Mouse (Mus musculus): ENCODE measurements at regions not wholly inside any gene's neighbourhood (a gene's known extent, or its start where the extent isn't known, plus 50 kb on each side); places are given as distances from the start of the nearest gene placed in this dataset.
A peak's percentile ranks its signal among the peaks of the same experiment; 100 is the strongest.

DNA sequence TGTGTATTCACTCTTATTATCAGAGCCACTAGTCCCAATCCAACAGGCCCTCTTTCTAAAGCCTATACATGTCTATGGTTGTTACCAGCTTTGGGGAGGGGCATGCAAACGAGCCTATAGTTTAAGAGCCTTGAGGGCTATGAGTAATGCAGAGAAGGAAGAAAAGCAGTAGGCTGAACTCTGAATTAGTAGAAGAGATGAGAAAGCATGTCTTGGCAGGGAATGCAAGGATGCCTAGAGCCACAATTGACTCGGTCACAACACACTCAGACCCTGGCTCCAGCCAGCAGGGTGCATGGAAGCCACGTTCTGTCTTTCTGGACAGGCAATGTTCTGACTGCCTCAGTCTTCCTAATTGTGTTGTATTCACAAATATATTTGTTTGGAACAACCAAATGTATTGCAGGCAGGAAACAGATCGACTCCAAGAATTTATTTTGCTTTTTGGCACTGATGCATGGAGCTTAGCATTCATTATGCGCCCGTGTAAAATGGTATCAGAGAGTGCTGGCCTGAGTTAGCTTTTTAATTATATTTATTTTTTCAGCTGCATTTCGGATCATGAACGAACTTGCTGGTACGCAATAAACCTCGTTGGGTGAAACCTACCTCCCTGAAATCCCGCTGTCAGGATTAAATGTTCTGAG is 110.2 kb downstream of the Rybp start:
- ATAC-seq (ENCODE audit: low FRiP score) = no peak
- Histone ChIP-seq H3K27me3 (peaks cover 22% of the 10 kb centered on the region), H3K9me3 (replicated peaks) (no peaks in the 10 kb centered on the region), H3K9ac (no peak overlapping the region), H3K27ac (no peak overlapping the region), H3K4me3 (no peak overlapping the region), H3K36me3 (no peaks in the 10 kb centered on the region), H3K4me2 (replicated peaks) (no peak overlapping the region), H3K4me1 (no peaks in the 10 kb centered on the region)
- WGBS = 89% methylated on average over 11 of the region's 11 CpGs

DNA sequence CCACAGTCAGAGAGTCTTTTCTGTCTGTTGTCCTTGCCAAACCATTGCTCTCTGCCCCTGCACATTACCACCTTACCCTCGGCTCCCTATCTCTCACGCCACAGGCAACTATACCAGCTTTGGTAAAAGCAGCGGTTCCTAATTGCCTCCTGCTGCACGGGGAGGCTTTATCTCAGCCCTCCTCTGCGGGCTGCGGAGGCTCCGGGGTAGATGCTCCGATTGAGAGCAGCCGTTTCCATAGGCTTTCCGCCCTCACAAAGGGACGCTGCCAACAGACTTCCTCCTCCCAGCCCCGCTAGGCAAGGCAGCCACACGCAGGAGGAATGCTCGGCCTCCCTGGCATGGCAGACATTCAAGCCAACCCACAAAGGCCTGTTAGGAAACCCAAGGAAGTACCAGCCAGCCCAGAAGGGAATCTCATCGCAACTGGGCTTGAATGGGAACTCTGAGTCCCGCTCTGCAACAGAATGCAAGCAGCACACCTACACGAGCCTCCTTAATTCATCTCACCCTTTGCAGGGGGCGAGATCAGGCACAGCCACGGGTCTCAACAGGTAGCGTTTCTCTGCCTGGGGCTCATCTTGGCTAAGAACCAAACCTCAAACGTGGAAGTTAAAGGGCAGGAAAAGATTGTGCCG is 116.5 kb downstream of the Rybp start:
- no peak for ATAC-seq (ENCODE audit: low FRiP score)
- H3K27me3 ChIP-seq = peaks cover 50% of the 10 kb centered on the region
- H3K36me3 ChIP-seq = no peaks in the 10 kb centered on the region
- no peak overlapping the region; the same call in 1 of the 2 replicates for H3K4me3 ChIP-seq
- peaks cover 11% of the 10 kb centered on the region for H3K4me1 ChIP-seq
- peak overlapping the region; percentile 35 for H3K4me2 ChIP-seq (replicated peaks)
- no peak overlapping the region for H3K9ac ChIP-seq
- no peaks in the 10 kb centered on the region for H3K9me3 ChIP-seq (replicated peaks)
- WGBS = 6% methylated on average over 22 of the region's 22 CpGs
- H3K27ac ChIP-seq = no peak overlapping the region

GRCm38 (mm10) chr6:100167321-100167720 is 120.0 kb downstream of the Rybp start:
- peaks cover 48% of the 10 kb centered on the region for H3K27me3 ChIP-seq
- no peak for ATAC-seq (ENCODE audit: low FRiP score)
- H3K27ac ChIP-seq = no peak overlapping the region
- H3K4me1 ChIP-seq = peaks cover 31% of the 10 kb centered on the region
- H3K9me3 ChIP-seq (replicated peaks) = no peaks in the 10 kb centered on the region
- no peak overlapping the region for H3K9ac ChIP-seq
- no peak overlapping the region for H3K4me2 ChIP-seq (replicated peaks)
- H3K4me3 ChIP-seq = no peak overlapping the region
- WGBS = 52% methylated on average over 5 of the region's 5 CpGs
- H3K36me3 ChIP-seq = no peaks in the 10 kb centered on the region

DNA sequence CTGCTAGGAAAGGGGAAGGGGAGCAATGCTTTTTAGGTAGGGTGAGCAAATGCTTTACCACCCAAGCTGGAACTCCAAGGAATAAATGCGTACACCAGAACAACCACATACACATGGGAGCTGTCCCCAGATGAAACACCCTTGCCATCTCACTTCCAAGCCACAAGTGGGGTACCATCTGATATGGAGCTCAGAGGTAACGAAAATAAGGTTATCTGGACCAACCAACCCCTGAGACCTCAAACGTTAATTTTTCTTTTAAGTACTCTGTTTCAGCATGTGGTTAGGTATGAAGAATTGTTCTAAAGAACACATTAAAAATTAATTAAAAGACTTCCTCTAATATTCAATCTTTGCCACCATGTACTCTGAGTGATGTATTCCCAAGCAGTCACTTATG is 121.5 kb downstream of the Rybp start:
- Histone ChIP-seq H3K4me1 (peaks cover 28% of the 10 kb centered on the region), H3K4me2 (replicated peaks) (no peak overlapping the region), H3K4me3 (no peak overlapping the region), H3K27ac (no peak overlapping the region), H3K9ac (no peak overlapping the region), H3K9me3 (replicated peaks) (no peaks in the 10 kb centered on the region), H3K36me3 (no peaks in the 10 kb centered on the region), H3K27me3 (peaks cover 41% of the 10 kb centered on the region)
- no peak for ATAC-seq (ENCODE audit: low FRiP score)
- 92% methylated on average over 3 of the region's 3 CpGs for WGBS

DNA sequence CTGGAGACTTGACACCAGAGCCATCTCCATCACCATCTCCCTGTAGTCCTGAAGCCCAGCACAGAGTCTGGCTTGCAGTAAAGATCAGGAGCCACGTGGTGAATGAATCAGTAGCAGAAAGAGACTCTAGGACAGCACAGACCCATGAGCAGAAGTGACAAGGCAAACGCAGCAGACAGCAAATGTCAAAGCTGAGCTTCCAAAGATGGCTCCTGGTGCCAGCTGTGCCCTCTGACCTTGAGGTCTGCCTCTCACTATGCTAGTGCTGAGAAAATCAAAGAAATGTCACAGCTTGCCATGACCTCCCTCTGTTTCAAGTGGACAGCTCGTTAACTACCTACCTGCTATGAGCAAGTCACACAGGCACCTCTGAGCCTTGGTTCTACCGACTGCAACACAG is 123.1 kb downstream of the Rybp start:
- Histone ChIP-seq H3K27me3 (peaks cover 33% of the 10 kb centered on the region), H3K4me1 (peaks cover 26% of the 10 kb centered on the region), H3K36me3 (no peaks in the 10 kb centered on the region), H3K4me2 (replicated peaks) (no peak overlapping the region), H3K4me3 (no peak overlapping the region), H3K9ac (no peak overlapping the region), H3K9me3 (replicated peaks) (no peaks in the 10 kb centered on the region), H3K27ac (no peak overlapping the region)
- ATAC-seq (ENCODE audit: low FRiP score) = no peak
- 31% methylated on average over 4 of the region's 4 CpGs for WGBS

DNA sequence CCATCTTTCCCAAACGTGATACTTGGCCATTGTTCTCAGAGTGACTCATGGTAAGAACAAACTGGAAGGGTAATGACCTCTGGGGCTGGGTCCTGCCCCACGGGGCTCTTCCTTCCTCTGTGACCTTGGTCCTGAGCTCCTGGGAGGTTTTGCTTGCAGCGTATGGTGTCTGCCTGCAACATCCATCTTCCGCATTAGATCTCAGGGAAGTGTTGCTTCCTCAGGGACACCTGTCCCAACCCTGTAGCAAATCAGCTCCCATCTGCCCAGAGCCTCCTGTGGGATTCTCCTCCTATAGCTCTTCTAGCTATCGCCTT is 123.5 kb downstream of the Rybp start:
- peak overlapping the region; percentile 46 for H3K4me2 ChIP-seq (replicated peaks)
- WGBS = 39% methylated on average over 5 of the region's 5 CpGs
- H3K4me3 ChIP-seq = no peak overlapping the region
- H3K27ac ChIP-seq = peak overlapping the region; percentile 30; the same call in 1 of the 2 replicates
- peaks cover 34% of the 10 kb centered on the region for H3K27me3 ChIP-seq
- ATAC-seq (ENCODE audit: low FRiP score) = no peak
- H3K9ac ChIP-seq = no peak overlapping the region
- no peaks in the 10 kb centered on the region for H3K36me3 ChIP-seq
- H3K9me3 ChIP-seq (replicated peaks) = no peaks in the 10 kb centered on the region
- peaks cover 26% of the 10 kb centered on the region for H3K4me1 ChIP-seq

- Histone ChIP-seq H3K27ac (peak overlapping the region; percentile 30; the same call in 1 of the 2 replicates), H3K4me1 (peaks cover 26% of the 10 kb centered on the region), H3K4me2 (replicated peaks) (peak overlapping the region; percentile 46), H3K9ac (peak overlapping the region; percentile 33; the same call in 1 of the 2 replicates), H3K9me3 (replicated peaks) (no peaks in the 10 kb centered on the region), H3K4me3 (0 out of 2 replicates have a peak overlapping the region, but pooled peaks have one; percentile 11), H3K27me3 (peaks cover 35% of the 10 kb centered on the region), H3K36me3 (no peaks in the 10 kb centered on the region)
- 14% methylated on average over 17 of the region's 17 CpGs for WGBS
- ATAC-seq (ENCODE audit: low FRiP score) = peak; percentile 86
These were observed 124.1 kb downstream of the Rybp start for GRCm38 (mm10) chr6:100162961-100163813.

GRCm38 (mm10) chr6:100160670-100161069 is 126.6 kb downstream of the Rybp start:
- no peak overlapping the region for H3K27ac ChIP-seq
- ATAC-seq (ENCODE audit: low FRiP score) = no peak
- H3K4me1 ChIP-seq = peaks cover 43% of the 10 kb centered on the region
- 50% methylated on average over 8 of the region's 8 CpGs for WGBS
- H3K9me3 ChIP-seq (replicated peaks) = no peaks in the 10 kb centered on the region
- peaks cover 27% of the 10 kb centered on the region for H3K27me3 ChIP-seq
- H3K4me2 ChIP-seq (replicated peaks) = no peak overlapping the region
- H3K36me3 ChIP-seq = no peaks in the 10 kb centered on the region
- no peak overlapping the region for H3K9ac ChIP-seq
- H3K4me3 ChIP-seq = no peak overlapping the region

GRCm38 (mm10) chr6:100159817-100160216 is 127.5 kb downstream of the Rybp start:
- Histone ChIP-seq H3K4me3 (no peak overlapping the region), H3K9ac (no peak overlapping the region), H3K36me3 (no peaks in the 10 kb centered on the region), H3K9me3 (replicated peaks) (no peaks in the 10 kb centered on the region), H3K27ac (no peak overlapping the region), H3K27me3 (peaks cover 27% of the 10 kb centered on the region), H3K4me1 (peaks cover 49% of the 10 kb centered on the region), H3K4me2 (replicated peaks) (no peak overlapping the region)
- WGBS = 75% methylated on average over 4 of the region's 4 CpGs
- ATAC-seq (ENCODE audit: low FRiP score) = no peak

DNA sequence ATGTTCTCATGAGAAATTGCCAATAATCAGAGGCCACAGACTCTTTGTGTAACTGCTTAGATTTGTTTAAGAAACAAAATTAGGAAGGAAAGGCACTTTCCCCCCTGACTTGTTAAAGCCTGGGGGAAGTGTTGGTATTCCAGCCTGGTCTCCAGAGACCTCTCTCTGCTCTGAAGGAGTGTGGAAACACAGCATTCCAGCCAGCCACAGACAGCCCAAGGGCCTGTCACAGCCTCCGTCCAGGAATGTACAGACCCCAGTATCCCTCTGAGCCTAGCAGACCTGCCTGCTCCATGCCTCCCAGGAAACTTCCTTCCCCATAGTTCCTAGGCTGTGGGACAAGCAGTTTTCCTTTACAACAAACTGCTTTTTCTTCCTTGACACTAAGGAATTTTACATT is 128.0 kb downstream of the Rybp start:
- 47% methylated on average over 1 of the region's 1 CpGs for WGBS
- no peaks in the 10 kb centered on the region for H3K36me3 ChIP-seq
- no peak overlapping the region for H3K4me2 ChIP-seq (replicated peaks)
- no peak for ATAC-seq (ENCODE audit: low FRiP score)
- H3K27me3 ChIP-seq = peaks cover 25% of the 10 kb centered on the region
- H3K4me1 ChIP-seq = peaks cover 49% of the 10 kb centered on the region
- H3K27ac ChIP-seq = no peak overlapping the region
- no peaks in the 10 kb centered on the region for H3K9me3 ChIP-seq (replicated peaks)
- peak overlapping the region; percentile 20; the same call in 1 of the 2 replicates for H3K9ac ChIP-seq
- no peak overlapping the region for H3K4me3 ChIP-seq

DNA sequence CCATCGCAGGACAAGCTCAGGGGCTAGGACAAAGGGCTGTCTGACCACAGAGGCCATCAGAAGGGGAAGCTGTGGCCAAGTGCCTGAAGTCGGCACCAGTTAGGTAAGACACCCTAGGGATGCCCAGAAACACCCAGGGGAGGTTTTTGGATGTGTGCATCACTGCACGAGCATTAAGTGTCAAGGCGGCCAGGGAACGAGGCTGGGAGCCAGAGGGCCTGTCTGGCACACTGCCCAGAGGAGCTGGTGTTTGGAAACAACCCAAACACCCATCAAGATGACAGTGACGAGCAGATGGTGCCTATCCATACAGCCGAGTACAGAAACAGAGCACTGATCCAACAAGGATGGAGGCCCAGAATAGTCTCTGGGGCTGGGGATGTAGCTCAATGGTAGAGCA is 130.0 kb downstream of the Rybp start:
- Histone ChIP-seq H3K4me1 (peaks cover 29% of the 10 kb centered on the region), H3K36me3 (no peaks in the 10 kb centered on the region), H3K9ac (no peak overlapping the region), H3K27me3 (peaks cover 17% of the 10 kb centered on the region), H3K4me2 (replicated peaks) (no peak overlapping the region), H3K9me3 (replicated peaks) (no peaks in the 10 kb centered on the region), H3K4me3 (no peak overlapping the region), H3K27ac (no peak overlapping the region)
- peak; percentile 75 for ATAC-seq (ENCODE audit: low FRiP score)
- WGBS = 30% methylated on average over 7 of the region's 7 CpGs

- Histone ChIP-seq H3K27me3 (peaks cover 20% of the 10 kb centered on the region), H3K27ac (peak overlapping the region; percentile 52; the same call in 1 of the 2 replicates), H3K4me2 (replicated peaks) (no peak overlapping the region), H3K9ac (no peak overlapping the region), H3K9me3 (replicated peaks) (no peaks in the 10 kb centered on the region), H3K4me1 (peaks cover 26% of the 10 kb centered on the region), H3K36me3 (no peaks in the 10 kb centered on the region), H3K4me3 (no peak overlapping the region)
- peak; percentile 43; the same call in 1 of the 2 replicates for ATAC-seq (ENCODE audit: low FRiP score)
- WGBS = 70% methylated on average over 4 of the region's 4 CpGs
These were observed 131.1 kb downstream of the Rybp start for GRCm38 (mm10) chr6:100156163-100156562.

Measured in hindbrain, embryonic 12.5 days (tissue).